Mouse (Mus musculus) cortical plate, adult 2 months (tissue): ENCODE results near the gene Pafah1b2.

Experiments used
- CTCF ChIP-seq: fragments of 200-500 bp; IDR thresholded peaks from 2 replicates; pipeline ENCODE4 v1.5.1; 2011; ENCODE audit warnings: mild to moderate bottlenecking, control low read depth, low read length; ENCODE audit not compliant: insufficient read depth; ENCODE audit errors: extremely low read depth
- POLR2A ChIP-seq: fragments of 200-500 bp; IDR thresholded peaks from 2 replicates; pipeline ENCODE4 v1.6.1; 2011; ENCODE audit warnings: mild to moderate bottlenecking, low read length, control low read depth; ENCODE audit not compliant: insufficient read depth; ENCODE audit errors: extremely low read depth

DNA sequence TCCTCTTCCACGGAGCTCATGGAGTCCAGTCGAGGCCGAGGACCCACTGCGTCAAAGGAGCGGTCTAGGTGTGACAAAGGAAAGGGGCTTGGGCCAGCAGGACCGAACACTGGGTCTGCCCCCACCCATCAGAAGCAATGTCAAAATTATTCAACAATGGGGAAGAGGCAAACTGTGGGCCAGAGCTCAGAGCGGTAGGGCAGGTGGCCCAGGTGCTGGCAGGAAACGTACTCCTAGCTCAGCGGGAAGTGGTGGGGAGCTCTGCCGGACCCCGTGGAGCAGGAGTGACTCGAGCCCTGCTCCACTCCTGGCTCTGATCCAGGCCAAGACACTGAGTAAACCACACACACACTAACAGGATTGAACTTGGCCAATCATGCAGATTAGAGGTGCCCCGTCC is 66.8 kb downstream of the Pafah1b2 start:
- TF ChIP-seq POLR2A = no peak
- no peak for TF ChIP-seq CTCF
